Mouse (Mus musculus) layer of hippocampus, postnatal 25 days (tissue): Measurements from ENCODE around the gene Gm20219. TPM values are rescaled to one million over a fixed set of nuclear protein-coding genes. Genes with fewer than 3 reads are reported as not detected.
A peak's percentile ranks its signal among the peaks of the same experiment; 100 is the strongest.

Experiments
- DNase-seq, 2 experiments: peaks; one replicate each; pipeline ENCODE4 v3.0.0; 2022; ENCODE audit warnings: mixed read lengths in 2 of 2, low spot score in 1 of 2; ENCODE audit errors: extremely low spot score in 1 of 2
- total RNA-seq, 2 experiments: library from RNA; stranded (reverse); gene quantifications; 2 replicates each; pipeline ENCODE4 v1.2.3; 2021

Gene Gm20219
- total RNA-seq, 2 experiments from 2014 or later: 1.9 to 3.4 TPM

DNA sequence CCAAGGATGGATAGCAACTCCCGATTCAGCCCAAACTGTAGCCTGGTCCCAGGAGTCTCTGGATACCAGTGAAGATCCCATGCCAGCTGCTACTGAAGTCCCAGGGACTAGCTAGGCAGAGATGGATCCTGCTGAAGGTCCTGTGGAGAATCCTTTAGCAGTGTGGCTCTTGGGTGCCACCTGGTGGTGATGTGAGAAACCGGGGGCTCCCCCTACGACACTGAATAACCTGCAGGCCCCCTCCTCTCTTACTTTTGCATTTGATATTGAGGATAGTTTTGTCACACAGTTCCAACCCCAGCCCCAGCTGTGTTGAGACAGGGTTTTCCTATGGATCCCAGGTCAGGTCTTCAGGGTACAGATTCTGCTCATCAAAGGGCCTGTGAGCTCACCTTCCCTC is 4.3 kb upstream of the Gm20219 start:
- DNase-seq: peak; percentile 56 to 80

DNA sequence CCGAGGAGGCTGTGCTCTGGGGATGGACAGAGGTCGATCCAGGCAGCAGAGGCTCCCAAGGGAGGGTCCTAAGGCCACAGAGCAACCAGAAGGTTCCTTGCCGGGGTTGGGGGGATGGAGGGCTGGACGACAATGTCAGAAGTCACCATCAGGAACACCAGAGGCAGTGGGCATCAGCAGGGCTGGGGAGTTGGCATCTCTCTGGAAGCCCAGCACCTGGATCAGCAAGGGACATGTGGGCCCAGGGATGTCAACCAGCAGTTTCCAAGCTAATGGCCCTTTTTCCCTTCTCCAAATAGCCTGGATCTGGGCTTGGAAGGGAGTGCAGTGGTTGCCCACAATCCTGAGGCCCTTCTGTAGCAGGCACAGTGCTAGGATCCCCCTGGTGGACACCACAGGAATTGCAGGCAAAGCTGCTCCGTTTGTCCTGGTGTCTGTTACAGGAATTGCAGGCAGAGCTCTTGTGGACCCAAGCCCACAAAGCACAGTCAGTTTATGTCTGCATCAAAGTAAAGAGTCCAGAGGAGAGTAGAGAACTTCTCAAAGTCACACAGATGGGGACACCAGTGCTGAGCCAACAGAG is 1.3 kb downstream of the Gm20219 start:
- peak; percentile 83 to 85 for DNase-seq

- peak in 1 of 2 experiments; percentile 18 for DNase-seq
Observed at GRCm38 (mm10) chr17:56551841-56552581, 2.2 kb downstream of the Gm20219 start.

DNA sequence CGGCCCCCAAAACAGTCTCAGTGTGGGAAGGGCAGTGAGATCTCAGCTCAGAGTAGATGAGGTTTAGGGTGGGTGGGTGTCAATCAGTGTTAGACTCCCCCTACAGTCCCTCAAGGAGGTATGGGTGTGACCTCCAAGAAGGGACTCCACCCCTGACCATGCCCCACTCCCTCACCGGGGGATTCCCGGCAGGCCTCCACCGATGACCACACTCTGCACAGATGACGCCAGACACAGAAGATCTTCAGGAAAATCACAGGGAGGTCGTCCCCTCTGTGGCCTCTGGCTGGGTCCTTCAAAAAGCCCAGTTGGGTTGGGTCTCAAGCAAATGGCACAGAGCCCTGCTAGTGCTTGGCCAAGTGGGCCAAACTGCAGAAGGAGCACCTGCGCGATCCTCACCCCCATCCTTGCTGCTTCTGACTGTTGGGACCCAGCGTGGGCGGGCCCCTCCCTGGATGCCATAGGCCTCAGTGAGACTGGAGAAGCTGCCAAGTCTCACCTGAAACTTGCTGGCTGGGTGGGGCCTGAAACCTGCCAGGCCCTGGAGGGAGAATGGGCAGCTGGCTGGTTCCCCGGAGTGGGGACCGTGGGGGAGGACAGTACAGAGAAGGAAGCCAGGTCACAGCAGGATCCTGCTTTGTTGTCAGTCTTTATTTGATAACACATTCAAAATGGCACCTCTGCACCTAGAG is 3.3 kb downstream of the Gm20219 start:
- DNase-seq: peak in 1 of 2 experiments; percentile 4

DNA sequence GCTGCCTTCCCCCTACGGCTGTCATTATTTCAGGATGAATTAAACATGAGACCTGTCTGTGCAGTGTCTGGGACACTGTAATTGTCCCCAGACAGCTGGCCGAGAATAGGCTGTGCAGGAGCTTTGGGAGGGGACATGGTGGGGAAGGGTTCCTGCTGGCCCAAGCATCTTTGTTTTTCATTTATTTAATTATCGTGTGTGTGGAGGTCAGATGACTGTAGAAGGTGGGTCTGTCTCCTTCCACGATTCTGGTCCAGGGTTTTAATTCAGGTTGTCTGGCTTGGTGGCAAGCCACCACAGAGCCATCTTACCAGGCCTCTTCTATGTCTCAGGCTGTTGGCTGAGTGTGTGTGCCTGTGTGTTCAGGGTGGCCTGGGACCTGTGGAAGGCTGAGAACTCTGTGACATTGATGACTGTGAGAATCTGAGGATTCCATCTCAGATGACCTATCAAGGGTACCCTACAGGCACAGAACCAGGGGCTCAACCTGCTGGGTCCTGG is 5.5 kb downstream of the Gm20219 start:
- no peak for DNase-seq

GRCm38 (mm10) chr17:56547846-56548604 is 6.2 kb downstream of the Gm20219 start:
- peak; percentile 3 to 4 for DNase-seq

GRCm38 (mm10) chr17:56547116-56547845 is 6.9 kb downstream of the Gm20219 start:
- DNase-seq: peak; percentile 10 to 12

- DNase-seq: peak; percentile 2 to 6
Observed at GRCm38 (mm10) chr17:56546576-56546975, 7.6 kb downstream of the Gm20219 start.

DNA sequence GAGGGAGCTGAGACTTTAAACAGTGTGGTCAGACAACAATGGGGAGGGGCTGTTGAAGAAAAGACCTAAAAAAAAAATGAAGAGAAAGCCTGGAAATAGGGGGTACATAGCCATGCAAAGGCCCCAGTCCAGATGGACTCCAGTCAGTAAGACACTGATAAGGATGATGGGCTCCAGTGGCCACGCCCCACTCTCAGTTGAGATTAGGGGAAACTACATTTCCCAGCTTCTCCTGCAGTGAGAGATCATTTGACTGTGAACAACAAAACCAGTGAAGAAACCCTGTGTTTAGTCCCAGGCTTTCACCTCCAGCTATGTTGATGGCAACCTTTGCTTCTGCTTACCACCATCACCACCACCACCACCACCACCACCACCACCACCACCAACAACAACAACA is 8.2 kb downstream of the Gm20219 start:
- no peak for DNase-seq

DNA sequence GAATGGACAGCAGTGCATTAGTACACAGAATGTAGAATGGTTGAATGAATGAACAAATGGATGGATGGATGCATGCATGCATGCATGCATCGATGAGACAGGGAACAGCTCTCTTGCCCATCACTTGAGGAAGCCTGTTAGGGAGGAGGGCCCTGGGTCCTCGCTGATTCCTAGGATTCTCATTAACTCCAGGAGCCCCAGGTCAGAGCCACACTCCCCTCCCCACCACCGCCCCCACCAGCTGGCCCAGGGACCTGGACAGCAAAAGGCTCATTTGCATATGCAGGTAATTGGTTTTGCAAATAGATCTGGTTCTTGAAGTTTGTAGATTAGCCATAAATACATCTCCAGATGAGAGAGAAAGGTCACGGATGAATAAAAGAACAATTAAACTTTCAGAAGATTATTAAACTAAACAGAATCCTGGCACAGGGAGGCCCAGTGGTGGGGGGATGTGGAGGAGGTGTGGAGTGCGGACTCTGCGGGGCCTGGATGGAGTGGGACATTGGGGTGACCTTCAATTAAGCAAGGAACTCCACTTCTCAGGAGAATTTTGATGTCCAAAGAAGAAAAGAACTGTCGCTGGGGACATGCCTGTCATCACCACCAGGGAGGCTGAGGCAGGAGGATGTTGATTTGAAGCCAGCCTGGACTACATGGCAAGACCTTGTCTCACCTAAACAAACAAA is 9.3 kb downstream of the Gm20219 start:
- no peak for DNase-seq

- peak; percentile 2 to 5 for DNase-seq
Observed at GRCm38 (mm10) chr17:56543684-56544224, 10.4 kb downstream of the Gm20219 start.

DNA sequence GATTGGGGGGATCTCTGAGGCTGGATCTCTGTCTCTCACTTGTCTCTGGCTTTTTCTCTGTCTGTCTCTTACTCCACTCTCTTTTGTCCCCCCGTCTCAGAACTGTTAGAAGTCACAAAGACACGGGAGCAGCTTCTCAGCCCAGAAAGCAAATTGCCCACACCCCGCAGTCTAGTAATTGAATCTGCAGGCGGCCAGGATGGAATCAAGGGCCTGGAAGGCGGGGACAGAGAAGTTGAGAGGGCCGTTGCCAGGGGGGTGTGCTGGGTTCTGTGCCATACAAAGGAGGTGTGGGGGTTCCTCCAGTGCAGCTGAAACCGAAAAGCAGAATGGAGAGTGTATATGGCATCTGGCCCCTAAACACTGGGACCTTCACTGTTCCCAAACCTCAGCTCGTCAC is 11.5 kb downstream of the Gm20219 start:
- DNase-seq: peak; percentile 2 to 8

GRCm38 (mm10) chr17:56540562-56540975 is 13.6 kb downstream of the Gm20219 start:
- DNase-seq: peak in 1 of 2 experiments; percentile 5

- peak; percentile 11 to 39 for DNase-seq
Observed at GRCm38 (mm10) chr17:56537912-56538311, 16.3 kb downstream of the Gm20219 start.

DNA sequence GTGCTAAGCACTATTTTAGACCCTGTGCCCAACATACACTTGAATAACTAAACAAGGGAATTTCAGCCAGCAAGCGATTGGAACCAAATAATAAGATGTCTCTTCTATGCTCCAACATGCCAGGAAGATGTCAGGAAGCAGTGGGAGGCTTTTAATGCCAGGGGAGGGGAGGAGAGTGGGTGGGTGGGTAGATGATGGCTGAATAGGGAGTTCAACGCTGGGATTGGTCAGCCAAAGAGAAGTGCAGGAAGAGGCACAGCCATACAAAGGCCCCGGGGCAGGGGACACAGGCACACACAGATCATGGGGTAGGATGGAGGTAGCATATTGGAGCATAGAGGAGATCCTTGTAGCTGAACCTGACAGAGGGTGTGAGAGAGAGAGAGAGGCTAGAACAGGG is 17.3 kb downstream of the Gm20219 start:
- no peak for DNase-seq

DNA sequence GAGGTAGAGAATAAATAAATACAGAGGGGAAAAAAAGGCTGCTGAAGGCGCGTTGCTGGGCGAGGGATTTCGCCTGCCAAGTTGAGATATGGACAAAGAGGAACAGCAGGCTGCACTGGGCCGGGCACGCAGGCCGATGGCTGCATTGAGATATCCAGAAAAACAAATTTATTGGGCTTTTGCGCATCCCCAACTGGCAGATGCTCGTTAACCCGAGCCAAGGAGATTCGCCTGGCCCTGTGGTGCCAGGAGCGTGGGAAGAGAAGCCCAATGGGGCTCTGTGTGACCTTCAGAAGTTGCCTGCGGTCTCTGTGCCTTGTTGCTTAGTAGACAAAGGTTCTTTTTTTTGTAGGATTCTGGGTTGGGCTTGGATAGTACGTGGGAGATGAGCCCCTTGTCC is 18.0 kb downstream of the Gm20219 start:
- DNase-seq: peak in 1 of 2 experiments; percentile 33

DNA sequence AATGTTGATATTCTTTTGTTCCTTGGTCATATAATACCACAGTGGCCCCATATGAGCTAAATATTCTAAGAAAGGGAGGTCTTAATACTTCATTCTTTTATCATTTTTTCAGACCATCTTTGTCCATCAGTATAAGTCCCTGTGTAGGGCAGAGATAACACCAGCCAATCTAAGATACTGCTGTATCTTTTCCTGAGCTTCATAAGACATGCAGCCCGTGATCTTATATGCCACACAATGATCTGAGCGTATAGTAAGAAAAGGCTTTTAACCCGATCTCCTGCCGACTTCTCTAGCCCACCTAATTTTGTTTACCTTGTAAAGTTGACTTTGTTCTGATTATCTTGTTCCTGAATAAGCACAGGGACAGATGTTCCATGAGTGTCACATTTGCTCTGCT is 29.2 kb downstream of the Gm20219 start:
- no peak for DNase-seq

DNA sequence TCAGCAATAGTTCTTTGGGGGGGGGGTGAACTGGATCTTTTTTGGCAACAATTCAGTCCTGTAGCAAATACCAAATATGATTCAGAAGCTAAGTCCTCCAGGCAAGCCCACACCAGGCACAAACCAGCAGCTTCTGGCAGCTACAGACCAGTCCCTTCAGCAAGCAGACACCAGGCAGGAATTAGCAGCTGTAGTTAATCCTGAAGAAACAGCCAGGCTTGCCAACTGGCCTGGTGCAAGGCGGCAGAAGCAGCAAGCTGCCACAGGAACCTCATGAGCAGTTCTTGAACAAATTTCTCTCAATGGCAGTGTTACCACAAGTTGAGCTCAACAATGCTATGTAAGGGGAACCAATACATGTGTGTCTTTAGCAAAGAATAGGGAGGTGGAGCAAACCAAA is 31.4 kb downstream of the Gm20219 start:
- peak; percentile 3 to 5 for DNase-seq
